10 mouse cellular contexts compared by ENCODE assay signal in the genomic region with DNA sequence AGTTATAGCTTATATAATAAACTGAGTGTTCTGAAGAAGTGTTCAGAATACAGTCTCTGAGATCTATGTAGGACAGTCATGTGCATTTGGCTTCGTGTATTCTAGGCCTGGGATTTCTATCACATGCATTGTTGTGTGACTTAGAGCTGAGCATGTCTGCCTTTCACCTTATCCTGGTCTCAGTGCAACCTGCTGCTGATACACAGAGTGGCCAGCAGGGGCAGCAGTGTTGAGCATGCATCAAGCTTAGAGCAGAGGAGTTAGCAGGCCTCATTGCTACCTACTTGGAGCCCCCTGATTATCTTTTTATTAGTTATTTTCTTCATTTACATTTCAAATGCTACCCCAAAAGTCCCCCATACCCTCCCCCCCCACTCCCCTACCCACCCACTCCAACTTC.
A peak's percentile ranks its signal among the peaks of the same experiment; 100 is the strongest.
DNase-seq lines count a peak whose midpoint lies in the region; ATAC-seq and TF ChIP-seq lines count a peak whose summit lies in the region.
"Had no signal": no experiment of that assay in that cellular context is flagged by ENCODE, and none has a peak within 500 bp of the region (broad histone marks: within the 10 kb centered on the region; RNA-seq: fewer than 3 reads in every experiment).

No protein-coding gene starts in this region.

- no peaks in the 10 kb centered on the region for H3K9me3 ChIP-seq in embryonic facial prominence, embryonic 10.5 days

- no peak overlapping the region for H3K4me3 ChIP-seq in gastrocnemius, adult 2 months
- H3K4me3 ChIP-seq in testis, adult 2 months (ENCODE audit: control insufficient read depth, low read depth, low read length), result no peak overlapping the region
- H3K4me3 ChIP-seq in embryonic facial prominence, embryonic 10.5 days, result no peak overlapping the region
- H3K4me3 ChIP-seq: erythroblast, embryonic 14.5 days had no signal

- H3K4me1 ChIP-seq in testis, adult 2 months (ENCODE audit: control insufficient read depth, insufficient read depth, low read length), result no peaks in the 10 kb centered on the region; the same call in 1 of the 2 replicates
- H3K4me1 ChIP-seq in embryonic facial prominence, embryonic 10.5 days, result peaks cover 6% of the 10 kb centered on the region

- no peaks in the 10 kb centered on the region for H3K36me3 ChIP-seq in testis, adult 2 months (ENCODE audit: control insufficient read depth, insufficient read depth, low read length)
- no peaks in the 10 kb centered on the region for H3K36me3 ChIP-seq in embryonic facial prominence, embryonic 10.5 days (replicated peaks)

- no peak for DNase-seq in gastrocnemius, adult 2 months
- DNase-seq in gastrocnemius, postnatal 25 days, result no peak
- no peak for DNase-seq in testis, postnatal 10 days (ENCODE audit: low spot score)
- DNase-seq in thymus, postnatal 4 days, result peak; percentile 73
- DNase-seq in embryonic facial prominence, embryonic 10.5 days (ENCODE audit: low spot score), result no peak
- no peak for DNase-seq in gastrocnemius, adult 8-10 months (ENCODE audit: low spot score in 2 of 2)

- peak; percentile 80 for ATAC-seq in granulocyte monocyte progenitor cell, adult 5-6 weeks (replicated peaks; ENCODE audit: poor library complexity, severe bottlenecking)
- ATAC-seq: intestine, embryonic 16.5 days had no signal

- intact Hi-C loops in gastrocnemius, adult 2 months (cut with DNase I), result no loop called here

- no peak for TF ChIP-seq POLR2A in testis, adult 2 months (IDR thresholded peaks at IDR 0.05; ENCODE audit: control insufficient read depth, low read depth, low read length)

- WGBS in embryonic facial prominence, embryonic 10.5 days, result 40% methylated on average over 1 of the region's 1 CpGs

- no peak overlapping the region for H3K27ac ChIP-seq in gastrocnemius, adult 2 months
- H3K27ac ChIP-seq in testis, adult 2 months (ENCODE audit: control insufficient read depth, insufficient read depth, low read depth, low read length), result no peak overlapping the region
- no peak overlapping the region for H3K27ac ChIP-seq in embryonic facial prominence, embryonic 10.5 days (replicated peaks)

- peak; percentile 49 for TF ChIP-seq CTCF in gastrocnemius, adult 2 months (IDR thresholded peaks at IDR 0.05)
- TF ChIP-seq CTCF in testis, adult 2 months (IDR thresholded peaks at IDR 0.05; ENCODE audit: control insufficient read depth, insufficient read depth, insufficient replicate concordance, low read depth, low read length), result peak; percentile 84; the same call in 1 of the 2 replicates

- no peaks in the 10 kb centered on the region for H3K27me3 ChIP-seq in testis, adult 2 months (ENCODE audit: control insufficient read depth, insufficient read depth, low read length)
- no peaks in the 10 kb centered on the region for H3K27me3 ChIP-seq in embryonic facial prominence, embryonic 10.5 days (replicated peaks; ENCODE audit: low read depth, poor library complexity, severe bottlenecking)
